Mouse (Mus musculus) small intestine, adult 2 months (tissue): ENCODE results near the gene Agbl4.

Experiments
- CTCF ChIP-seq: fragments of 200-500 bp; IDR thresholded peaks from 2 replicates; pipeline ENCODE4 v1.5.1; 2012; ENCODE audit warnings: low read depth, mild to moderate bottlenecking, control low read depth, inconsistent platforms, low read length, moderate library complexity, mixed read lengths; ENCODE audit not compliant: insufficient replicate concordance, insufficient read length; ENCODE audit errors: extremely low read depth
- POLR2A ChIP-seq: fragments of 200-500 bp; IDR thresholded peaks from 2 replicates; pipeline ENCODE4 v1.6.1; 2012; ENCODE audit warnings: low read depth, mild to moderate bottlenecking, control low read depth, inconsistent platforms, low read length, moderate library complexity

GRCm38 (mm10) chr4:111307633-111308032 lies 910.2 kb downstream of the Agbl4 start:
- no peak for TF ChIP-seq CTCF
- TF ChIP-seq POLR2A: no peak
